Mouse (Mus musculus): ENCODE results near the gene St6galnac3.

The St6galnac3 gene

GRCm38 (mm10) chr3:153460173-153460572 lies 264.8 kb downstream of the St6galnac3 start:
- no peak for DNase-seq (ENCODE audit: low spot score)

- DNase-seq (ENCODE audit: low spot score) = peak; percentile 15
Measured at GRCm38 (mm10) chr3:153458593-153458992, 266.4 kb downstream of the St6galnac3 start.

GRCm38 (mm10) chr3:153457701-153458100 lies 267.3 kb downstream of the St6galnac3 start:
- DNase-seq (ENCODE audit: low spot score) = no peak

GRCm38 (mm10) chr3:153457203-153457602 lies 267.8 kb downstream of the St6galnac3 start:
- no peak for DNase-seq (ENCODE audit: low spot score)

GRCm38 (mm10) chr3:153456227-153456626 lies 268.7 kb downstream of the St6galnac3 start:
- no peak for DNase-seq (ENCODE audit: low spot score)

GRCm38 (mm10) chr3:153453127-153454049 lies 271.6 kb downstream of the St6galnac3 start:
- DNase-seq (ENCODE audit: low spot score) = no peak

- DNase-seq (ENCODE audit: low spot score) = no peak
Measured at GRCm38 (mm10) chr3:153452299-153452996, 272.5 kb downstream of the St6galnac3 start.

GRCm38 (mm10) chr3:153441329-153441728 lies 283.6 kb downstream of the St6galnac3 start:
- no peak for DNase-seq (ENCODE audit: low spot score)

- DNase-seq (ENCODE audit: low spot score) = no peak
Measured at GRCm38 (mm10) chr3:153436076-153437021, 288.6 kb downstream of the St6galnac3 start.

GRCm38 (mm10) chr3:153433010-153433409 lies 292.0 kb downstream of the St6galnac3 start:
- DNase-seq (ENCODE audit: low spot score) = peak; percentile 13

GRCm38 (mm10) chr3:153432053-153432816 lies 292.7 kb downstream of the St6galnac3 start:
- no peak for DNase-seq (ENCODE audit: low spot score)

GRCm38 (mm10) chr3:153429840-153430239 lies 295.1 kb downstream of the St6galnac3 start:
- DNase-seq (ENCODE audit: low spot score) = peak; percentile 30

- no peak for DNase-seq (ENCODE audit: low spot score)
Measured at GRCm38 (mm10) chr3:153421918-153422290, 303.1 kb downstream of the St6galnac3 start.

- no peak for DNase-seq (ENCODE audit: low spot score)
Measured at GRCm38 (mm10) chr3:153421060-153421917, 303.7 kb downstream of the St6galnac3 start.

GRCm38 (mm10) chr3:153419331-153419730 lies 305.6 kb downstream of the St6galnac3 start:
- DNase-seq (ENCODE audit: low spot score) = no peak

- peak; percentile 34 for DNase-seq (ENCODE audit: low spot score)
Measured at GRCm38 (mm10) chr3:153417001-153417400, 308.0 kb downstream of the St6galnac3 start.

GRCm38 (mm10) chr3:153416383-153416782 lies 308.6 kb downstream of the St6galnac3 start:
- peak; percentile 43 for DNase-seq (ENCODE audit: low spot score)

- no peak for DNase-seq (ENCODE audit: low spot score)
Measured at GRCm38 (mm10) chr3:153414132-153414531, 310.8 kb downstream of the St6galnac3 start.

GRCm38 (mm10) chr3:153409286-153409685 lies 315.7 kb downstream of the St6galnac3 start:
- no peak for DNase-seq (ENCODE audit: low spot score)

GRCm38 (mm10) chr3:153408361-153408760 lies 316.6 kb downstream of the St6galnac3 start:
- DNase-seq (ENCODE audit: low spot score) = no peak

All from retina, embryonic 14.5 days (tissue).